9 mouse cellular contexts compared by ENCODE assay signal in the genomic region with DNA sequence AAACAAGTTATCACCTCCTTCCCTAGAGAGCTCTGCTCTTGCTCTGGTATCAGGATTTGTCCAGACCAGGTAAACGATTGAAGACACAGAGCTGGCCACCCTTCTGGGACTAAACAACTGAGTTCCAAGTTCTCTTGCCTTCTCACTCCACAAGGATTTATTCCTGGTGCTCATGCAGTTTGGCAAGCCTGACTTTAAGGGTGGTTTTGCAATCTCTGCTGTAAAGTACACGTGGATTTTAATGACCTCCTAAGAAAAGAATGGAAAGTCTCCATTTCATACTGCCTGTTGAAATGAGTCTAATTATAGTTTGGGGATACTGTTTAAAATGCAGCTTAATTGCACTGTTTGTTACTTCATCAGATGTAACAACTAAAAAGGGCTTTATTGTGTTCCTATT. TPM values are rescaled to one million over a fixed set of nuclear protein-coding genes. Genes with fewer than 3 reads are reported as not detected.
DNase-seq lines count a peak whose midpoint lies in the region; ATAC-seq and TF ChIP-seq lines count a peak whose summit lies in the region.
"Had no signal": no experiment of that assay in that cellular context is flagged by ENCODE, and none has a peak within 500 bp of the region (broad histone marks: within the 10 kb centered on the region; RNA-seq: fewer than 3 reads in every experiment).

No protein-coding gene starts in this region.

- H3K27ac ChIP-seq in layer of hippocampus, adult 2 months, result peak overlapping the region; percentile 96; the same call in 1 of the 2 replicates
- H3K27ac ChIP-seq in forebrain, embryonic 12.5 days, result no peak overlapping the region
- no peak overlapping the region for H3K27ac ChIP-seq in limb, embryonic 10.5 days
- no peak overlapping the region for H3K27ac ChIP-seq in neural tube, embryonic 12.5 days

- TF ChIP-seq CTCF in layer of hippocampus, adult 2 months (conservative IDR thresholded peaks at IDR 0.05), result no peak

- DNase-seq in layer of hippocampus, adult 2 months (ENCODE audit: low spot score in 2 of 2), result no peak
- no peak for DNase-seq in layer of hippocampus, postnatal 14 days (ENCODE audit: low spot score in 2 of 2)
- no peak for DNase-seq in limb, embryonic 10.5 days (ENCODE audit: low spot score)
- no peak for DNase-seq in urinary bladder, adult 18-20 months (ENCODE audit: low spot score in 2 of 2)
- DNase-seq in left cerebral cortex, adult 8-10 months (ENCODE audit: low spot score in 2 of 2), result no peak
- DNase-seq: kidney, postnatal 25 days had no signal

- ATAC-seq in forebrain, embryonic 12.5 days (ENCODE audit: low FRiP score), result no peak
- no peak for ATAC-seq in neural tube, embryonic 12.5 days (ENCODE audit: low FRiP score, low read depth)

- peak overlapping the region; percentile 97; the same call in 1 of the 2 replicates for H3K9ac ChIP-seq in forebrain, embryonic 12.5 days
- no peak overlapping the region; the same call in 1 of the 2 replicates for H3K9ac ChIP-seq in neural tube, embryonic 12.5 days

- whole genome bisulfite sequencing in forebrain, embryonic 12.5 days, result 34% methylated on average over 2 of the region's 2 CpGs
- WGBS in limb, embryonic 10.5 days, result 30% methylated on average over 2 of the region's 2 CpGs
- 35% methylated on average over 2 of the region's 2 CpGs for WGBS in neural tube, embryonic 12.5 days

- H3K4me1 ChIP-seq in forebrain, embryonic 12.5 days, result peaks cover 27% of the 10 kb centered on the region
- peaks cover 29% of the 10 kb centered on the region for H3K4me1 ChIP-seq in limb, embryonic 10.5 days
- H3K4me1 ChIP-seq in neural tube, embryonic 12.5 days, result peaks cover 25% of the 10 kb centered on the region

- H3K4me2 ChIP-seq in forebrain, embryonic 12.5 days, result peak overlapping the region; percentile 73
- peak overlapping the region; percentile 93 for H3K4me2 ChIP-seq in neural tube, embryonic 12.5 days (replicated peaks)

- no peaks in the 10 kb centered on the region for H3K9me3 ChIP-seq in forebrain, embryonic 12.5 days
- H3K9me3 ChIP-seq in limb, embryonic 10.5 days (replicated peaks), result no peaks in the 10 kb centered on the region
- no peaks in the 10 kb centered on the region for H3K9me3 ChIP-seq in neural tube, embryonic 12.5 days

- peaks cover 20% of the 10 kb centered on the region for H3K27me3 ChIP-seq in forebrain, embryonic 12.5 days
- peaks cover 16% of the 10 kb centered on the region; the same call in 1 of the 2 replicates for H3K27me3 ChIP-seq in limb, embryonic 10.5 days (ENCODE audit: low read depth, poor library complexity, severe bottlenecking)
- H3K27me3 ChIP-seq in neural tube, embryonic 12.5 days (replicated peaks), result 0 out of 2 replicates have a peak, but pooled peaks cover 10% of the 10 kb centered on the region
- H3K27me3 ChIP-seq: Patski had no signal

- no peak overlapping the region for H3K4me3 ChIP-seq in layer of hippocampus, adult 2 months
- no peak overlapping the region for H3K4me3 ChIP-seq in forebrain, embryonic 12.5 days (replicated peaks)
- H3K4me3 ChIP-seq in limb, embryonic 10.5 days, result peak overlapping the region; percentile 87
- no peak overlapping the region for H3K4me3 ChIP-seq in neural tube, embryonic 12.5 days

- peaks cover 22% of the 10 kb centered on the region for H3K36me3 ChIP-seq in forebrain, embryonic 12.5 days (replicated peaks)
- peaks cover 25% of the 10 kb centered on the region for H3K36me3 ChIP-seq in limb, embryonic 10.5 days
- peaks cover 23% of the 10 kb centered on the region for H3K36me3 ChIP-seq in neural tube, embryonic 12.5 days

RNA-seq across cellular contexts. Expression of gene Eif4a3, which starts 1.1 kb away (rescaled TPM):
- 10 to 100 TPM; 90.8 to 92.2 TPM for total RNA-seq in layer of hippocampus, adult 2 months (2021)
- total RNA-seq in layer of hippocampus, postnatal 14 days (2021), result 10 to 100 TPM; 90.1 to 91.0 TPM
- 366 and 368 TPM in 2 replicates for polyA plus RNA-seq in forebrain, embryonic 12.5 days (2016; fragmentation: Nextera tagmentation; extraction: Ambion mirVana)
- 503 and 564 TPM in 2 replicates for polyA plus RNA-seq in limb, embryonic 10.5 days (2016; fragmentation: Nextera tagmentation; extraction: Ambion mirVana)
- polyA plus RNA-seq in neural tube, embryonic 12.5 days (2016; fragmentation: Nextera tagmentation; extraction: Ambion mirVana), result 311 and 324 TPM in 2 replicates
- total RNA-seq in left cerebral cortex, adult 8-10 months (2022), result 10 to 100 TPM; 79.6 to 92.5 (median 88.2) TPM

RNA-seq across cellular contexts. Expression of gene Card14, which starts 6.6 kb away (rescaled TPM):
- total RNA-seq in layer of hippocampus, adult 2 months (2021), result 1 to 10 TPM in 1 of 2 experiments, under 1 TPM in 1; 0.77 to 1.0 TPM
- under 1 TPM; 0.25 to 0.45 TPM for total RNA-seq in layer of hippocampus, postnatal 14 days (2021)
- polyA plus RNA-seq in forebrain, embryonic 12.5 days (2016; fragmentation: Nextera tagmentation; extraction: Ambion mirVana), result 0.06 and 0.13 TPM in 2 replicates
- 0.08 and 0.30 TPM in 2 replicates for polyA plus RNA-seq in limb, embryonic 10.5 days (2016; fragmentation: Nextera tagmentation; extraction: Ambion mirVana)
- polyA plus RNA-seq in neural tube, embryonic 12.5 days (2016; fragmentation: Nextera tagmentation; extraction: Ambion mirVana), result 0.06 and 0.15 TPM in 2 replicates
- total RNA-seq in left cerebral cortex, adult 8-10 months (2022), result under 1 TPM; 0.09 to 0.27 (median 0.19) TPM

RNA-seq across cellular contexts. Expression of gene Gaa, which starts 33.3 kb away (rescaled TPM):
- 100 to 1,000 TPM; 323 to 324 TPM for total RNA-seq in layer of hippocampus, adult 2 months (2021)
- total RNA-seq in layer of hippocampus, postnatal 14 days (2021), result 100 to 1,000 TPM; 178 to 184 TPM
- 31.6 and 33.3 TPM in 2 replicates for polyA plus RNA-seq in forebrain, embryonic 12.5 days (2016; fragmentation: Nextera tagmentation; extraction: Ambion mirVana)
- polyA plus RNA-seq in limb, embryonic 10.5 days (2016; fragmentation: Nextera tagmentation; extraction: Ambion mirVana), result 23.4 and 27.8 TPM in 2 replicates
- polyA plus RNA-seq in neural tube, embryonic 12.5 days (2016; fragmentation: Nextera tagmentation; extraction: Ambion mirVana), result 40.9 and 43.0 TPM in 2 replicates
- total RNA-seq in left cerebral cortex, adult 8-10 months (2022), result 100 to 1,000 TPM; 280 to 307 (median 295) TPM

RNA-seq across cellular contexts. Expression of gene Sgsh, which starts 54.4 kb away (rescaled TPM):
- total RNA-seq in layer of hippocampus, adult 2 months (2021), result 1 to 10 TPM; 5.0 to 6.3 TPM
- 1 to 10 TPM; 4.3 to 4.8 TPM for total RNA-seq in layer of hippocampus, postnatal 14 days (2021)
- 4.4 and 6.2 TPM in 2 replicates for polyA plus RNA-seq in forebrain, embryonic 12.5 days (2016; fragmentation: Nextera tagmentation; extraction: Ambion mirVana)
- polyA plus RNA-seq in limb, embryonic 10.5 days (2016; fragmentation: Nextera tagmentation; extraction: Ambion mirVana), result 6.5 and 8.1 TPM in 2 replicates
- polyA plus RNA-seq in neural tube, embryonic 12.5 days (2016; fragmentation: Nextera tagmentation; extraction: Ambion mirVana), result 3.8 and 5.2 TPM in 2 replicates
- 1 to 10 TPM; 4.5 to 5.5 (median 5.3) TPM for total RNA-seq in left cerebral cortex, adult 8-10 months (2022)

RNA-seq across cellular contexts. Expression of gene Slc26a11, which starts 54.4 kb away (rescaled TPM):
- 1 to 10 TPM; 4.9 to 6.7 TPM for total RNA-seq in layer of hippocampus, adult 2 months (2021)
- total RNA-seq in layer of hippocampus, postnatal 14 days (2021), result 1 to 10 TPM; 4.3 to 6.0 TPM
- polyA plus RNA-seq in forebrain, embryonic 12.5 days (2016; fragmentation: Nextera tagmentation; extraction: Ambion mirVana), result 5.1 and 6.3 TPM in 2 replicates
- 8.9 and 9.4 TPM in 2 replicates for polyA plus RNA-seq in limb, embryonic 10.5 days (2016; fragmentation: Nextera tagmentation; extraction: Ambion mirVana)
- polyA plus RNA-seq in neural tube, embryonic 12.5 days (2016; fragmentation: Nextera tagmentation; extraction: Ambion mirVana), result 5.0 TPM in 2 replicates
- total RNA-seq in left cerebral cortex, adult 8-10 months (2022), result 1 to 10 TPM; 3.3 to 4.8 (median 3.8) TPM
